Mouse (Mus musculus) kidney, embryonic 16.5 days (tissue): ENCODE measurements around the gene Kdm6b. TPM values are rescaled to one million over a fixed set of nuclear protein-coding genes. Genes with fewer than 3 reads are reported as not detected.

Source experiments
- ATAC-seq: fragments of 200-750 bp; cut with Nextera tagmentation; 2 replicates; pipeline ENCODE4 v1.8.0; 2017; ENCODE audit warnings: moderate TSS enrichment; ENCODE audit not compliant: low FRiP score, low TSS enrichment
- H3K27ac ChIP-seq: fragments of 300-500 bp; sonication (generic); 2 replicates; pipeline ENCODE4 v1.5.1; 2014; ENCODE audit warnings: low read length
- H3K27me3 ChIP-seq: fragments of 300-500 bp; sonication (generic); 2 replicates; pipeline ENCODE4 v1.6.1; 2014; ENCODE audit warnings: low read length, control low read depth, mixed read lengths; ENCODE audit not compliant: insufficient read depth
- H3K36me3 ChIP-seq: fragments of 300-500 bp; sonication (generic); 2 replicates; pipeline ENCODE4 v1.6.1; 2014; ENCODE audit warnings: low read length, control low read depth, mixed read lengths; ENCODE audit not compliant: insufficient read depth
- H3K4me1 ChIP-seq: fragments of 300-500 bp; sonication (generic); 2 replicates; pipeline ENCODE4 v1.6.1; 2014; ENCODE audit warnings: low read length, control low read depth, mixed read lengths; ENCODE audit not compliant: insufficient read depth
- H3K4me2 ChIP-seq: fragments of 300-500 bp; sonication (generic); replicated peaks from 2 replicates; pipeline ENCODE4 v1.6.1; 2014; ENCODE audit warnings: low read depth, low read length
- H3K4me3 ChIP-seq: fragments of 300-500 bp; sonication (generic); 2 replicates; pipeline ENCODE4 v1.5.1; 2014; ENCODE audit warnings: mild to moderate bottlenecking, low read length
- H3K9ac ChIP-seq: fragments of 300-500 bp; sonication (generic); replicated peaks from 2 replicates; pipeline ENCODE4 v1.6.1; 2014; ENCODE audit warnings: low read length
- H3K9me3 ChIP-seq: fragments of 300-500 bp; sonication (generic); 2 replicates; pipeline ENCODE4 v1.6.1; 2016; ENCODE audit warnings: low read length, control low read depth
- WGBS: fragments of 180-500 bp; shearing (Covaris S2); extraction: QIAGEN DNeasy Blood & Tissue Kit; methylation state at CpG from one replicate; pipeline ENCODE4 v1.1.7; 2014; 5-methylcytosine and 5-hydroxymethylcytosine counted together
- polyA plus RNA-seq: library from polyadenylated mRNA; unstranded; fragments of >200 nt; fragmentation: Nextera tagmentation; extraction: Ambion mirVana; gene quantifications from 2 replicates; pipeline ENCODE4 v1.2.1, GENCODE M21; 2015

Gene Kdm6b
- polyA plus RNA-seq, 1 experiment from 2014 or later = 26.0 TPM

GRCm38 (mm10) chr11:69369215-69369989 lies 44.1 kb downstream of the Kdm6b start, which contains the start of gene Chd3:
Gene Chd3 (minus strand): TSS chr11:69369406.
- WGBS = under 1% methylated on average over 18 of the region's 34 CpGs
- Histone ChIP-seq H3K27me3 (no peaks in the 10 kb centered on the region), H3K4me1 (peaks cover 56% of the 10 kb centered on the region), H3K27ac (peak within 1 kb of the TSS; percentile 100), H3K36me3 (peaks cover 13% of the 10 kb centered on the region), H3K4me2 (peak within 1 kb of the TSS; percentile 76), H3K4me3 (peak within 1 kb of the TSS; percentile 88), H3K9me3 (no peaks in the 10 kb centered on the region), H3K9ac (peak within 1 kb of the TSS; percentile 100)
- no peak for ATAC-seq

GRCm38 (mm10) chr11:69368356-69369214 lies 44.9 kb downstream of the Kdm6b start:
- Histone ChIP-seq H3K9ac (peak overlapping the region; percentile 100), H3K27ac (peak overlapping the region; percentile 100), H3K4me1 (peaks cover 62% of the 10 kb centered on the region), H3K4me2 (peak overlapping the region; percentile 76), H3K4me3 (peak overlapping the region; percentile 88), H3K9me3 (no peaks in the 10 kb centered on the region), H3K36me3 (peaks cover 11% of the 10 kb centered on the region), H3K27me3 (no peaks in the 10 kb centered on the region)
- under 1% methylated on average over 46 of the region's 106 CpGs for WGBS
- ATAC-seq = 0 out of 2 replicates have a peak, but pooled peaks have one; percentile 3

DNA sequence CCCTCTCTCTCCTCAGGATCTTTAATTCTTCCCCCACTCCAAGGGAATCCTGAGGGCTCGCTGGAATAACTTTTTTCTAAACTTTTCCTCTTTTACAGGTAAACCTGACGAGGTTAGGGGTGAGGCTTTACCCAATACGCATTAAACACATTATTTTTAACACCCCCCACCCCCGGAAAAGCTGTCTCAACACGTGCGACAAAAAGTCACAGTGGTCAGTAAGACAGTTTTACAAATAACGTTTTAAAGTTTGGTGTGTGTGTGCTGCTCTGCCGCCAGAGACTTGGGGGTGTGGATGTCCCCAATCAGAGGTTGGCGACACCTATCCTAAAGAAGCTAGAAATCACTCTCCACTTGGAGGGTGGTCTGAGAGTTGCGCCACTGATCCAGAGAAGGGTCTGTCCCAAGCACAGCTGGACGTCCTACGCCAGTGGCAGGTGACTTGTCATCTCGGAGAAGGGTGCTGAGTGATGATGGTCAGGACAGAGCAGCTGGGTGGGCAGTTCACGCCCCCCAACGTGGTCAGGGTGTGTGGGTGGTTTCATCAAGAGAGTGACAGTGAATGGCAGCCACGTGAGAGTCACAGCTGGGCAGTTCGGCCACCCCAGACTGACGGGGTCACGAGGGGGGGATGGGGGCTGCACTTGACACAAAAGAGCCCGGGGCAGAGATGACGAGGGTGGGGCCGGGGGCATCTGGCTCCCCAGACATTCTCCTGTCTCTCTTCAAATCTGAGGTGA lies 45.7 kb downstream of the Kdm6b start:
- Histone ChIP-seq H3K4me1 (peaks cover 61% of the 10 kb centered on the region), H3K27ac (peak overlapping the region; percentile 100), H3K4me3 (peak overlapping the region; percentile 88), H3K9me3 (no peaks in the 10 kb centered on the region), H3K36me3 (peaks cover 12% of the 10 kb centered on the region), H3K27me3 (no peaks in the 10 kb centered on the region), H3K4me2 (peak overlapping the region; percentile 76), H3K9ac (peak overlapping the region; percentile 100)
- under 1% methylated on average over 22 of the region's 22 CpGs for WGBS
- ATAC-seq = peak; percentile 10; the same call in 1 of the 2 replicates

DNA sequence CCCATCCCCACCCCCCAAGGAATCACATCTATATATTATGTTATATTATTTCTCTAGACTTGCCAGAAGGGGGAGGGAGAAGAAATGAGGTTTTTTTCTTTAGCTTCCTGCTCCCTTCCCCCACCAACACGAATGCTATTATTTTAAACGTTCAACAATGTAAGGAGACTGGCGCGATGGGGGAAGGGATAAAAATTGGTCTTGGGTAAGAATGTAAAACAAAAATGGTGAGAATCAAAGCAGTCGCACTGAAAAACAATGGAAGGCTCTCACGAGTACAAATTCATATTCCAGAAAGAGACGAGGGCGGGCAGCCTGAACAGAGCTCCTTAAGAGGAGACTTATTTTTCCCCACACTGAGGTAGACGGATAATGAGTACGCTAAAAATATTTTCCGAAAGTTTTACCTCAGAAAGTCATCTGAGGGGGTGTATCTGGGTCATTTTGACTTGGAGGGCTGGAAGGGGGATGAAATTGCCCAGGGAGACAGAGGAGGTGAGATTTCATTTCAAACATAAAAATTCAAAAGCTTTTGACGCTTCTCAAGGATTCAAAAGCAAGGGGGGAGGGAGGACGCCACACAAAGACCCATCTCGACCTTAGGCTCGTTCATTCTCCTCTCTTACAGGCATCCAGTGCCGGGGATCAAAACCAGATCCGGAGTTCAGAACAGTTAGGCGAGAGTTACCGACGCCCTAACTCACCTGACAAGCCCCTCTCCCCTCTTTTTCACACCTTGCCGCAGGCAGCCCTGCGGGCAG lies 46.4 kb downstream of the Kdm6b start:
- peak overlapping the region; percentile 76 for H3K4me2 ChIP-seq
- peak overlapping the region; percentile 88 for H3K4me3 ChIP-seq
- H3K9ac ChIP-seq = peak overlapping the region; percentile 100
- no peaks in the 10 kb centered on the region for H3K27me3 ChIP-seq
- WGBS = 0% methylated on average over 22 of the region's 22 CpGs
- H3K36me3 ChIP-seq = peaks cover 15% of the 10 kb centered on the region
- H3K9me3 ChIP-seq = no peaks in the 10 kb centered on the region
- no peak for ATAC-seq
- peak overlapping the region; percentile 100 for H3K27ac ChIP-seq
- peaks cover 59% of the 10 kb centered on the region for H3K4me1 ChIP-seq

- no peaks in the 10 kb centered on the region for H3K9me3 ChIP-seq
- H3K27ac ChIP-seq = peak overlapping the region; percentile 100
- peak overlapping the region; percentile 88 for H3K4me3 ChIP-seq
- H3K36me3 ChIP-seq = peaks cover 22% of the 10 kb centered on the region
- H3K27me3 ChIP-seq = no peaks in the 10 kb centered on the region
- H3K9ac ChIP-seq = peak overlapping the region; percentile 81
- peak overlapping the region; percentile 76 for H3K4me2 ChIP-seq
- ATAC-seq = peak; percentile 80
- WGBS = 0% methylated on average over 26 of the region's 26 CpGs
- H3K4me1 ChIP-seq = peaks cover 52% of the 10 kb centered on the region
Measured at GRCm38 (mm10) chr11:69366157-69366854, 47.2 kb downstream of the Kdm6b start.

DNA sequence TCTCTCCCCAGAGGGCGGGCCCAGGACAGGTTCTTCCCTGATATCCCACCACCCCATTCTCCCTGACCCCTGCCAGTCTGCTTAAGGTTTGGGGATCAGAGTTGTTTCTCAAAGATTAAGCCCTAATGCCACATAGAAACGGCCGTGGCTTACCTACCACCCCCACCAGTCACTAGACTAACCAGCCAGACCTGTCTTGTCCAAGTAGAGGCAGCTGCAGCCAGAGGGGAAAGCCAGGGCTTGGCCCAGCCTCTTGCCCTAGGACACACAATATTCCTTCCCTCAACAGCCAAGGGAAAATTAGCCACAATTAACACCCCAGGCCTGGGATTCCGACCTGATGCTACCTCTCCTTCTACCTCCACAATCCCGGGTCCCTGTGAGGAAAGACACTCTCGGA lies 47.8 kb downstream of the Kdm6b start:
- Histone ChIP-seq H3K4me2 (peak overlapping the region; percentile 76), H3K27ac (peak overlapping the region; percentile 100), H3K36me3 (peaks cover 27% of the 10 kb centered on the region), H3K27me3 (no peaks in the 10 kb centered on the region), H3K4me1 (peaks cover 46% of the 10 kb centered on the region), H3K9ac (peak overlapping the region; percentile 81), H3K9me3 (no peaks in the 10 kb centered on the region), H3K4me3 (peak overlapping the region; percentile 88)
- WGBS = 16% methylated on average over 6 of the region's 6 CpGs
- ATAC-seq = no peak

GRCm38 (mm10) chr11:69364910-69365309 lies 48.6 kb downstream of the Kdm6b start:
- Histone ChIP-seq H3K4me3 (peak overlapping the region; percentile 88), H3K4me2 (peak overlapping the region; percentile 76), H3K4me1 (peaks cover 42% of the 10 kb centered on the region), H3K27me3 (no peaks in the 10 kb centered on the region), H3K9me3 (no peaks in the 10 kb centered on the region), H3K36me3 (peaks cover 35% of the 10 kb centered on the region), H3K9ac (peak overlapping the region; percentile 81), H3K27ac (peak overlapping the region; percentile 100)
- WGBS = 0% methylated on average over 6 of the region's 6 CpGs
- peak; percentile 71 for ATAC-seq

GRCm38 (mm10) chr11:69364376-69364775 lies 49.1 kb downstream of the Kdm6b start:
- no peak for ATAC-seq
- Histone ChIP-seq H3K27ac (peak overlapping the region; percentile 100), H3K9ac (peak overlapping the region; percentile 81; the same call in 1 of the 2 replicates), H3K36me3 (peaks cover 40% of the 10 kb centered on the region), H3K4me1 (peaks cover 39% of the 10 kb centered on the region), H3K4me3 (peak overlapping the region; percentile 88), H3K4me2 (peak overlapping the region; percentile 76), H3K27me3 (no peaks in the 10 kb centered on the region), H3K9me3 (no peaks in the 10 kb centered on the region)
- 38% methylated on average over 8 of the region's 8 CpGs for WGBS
